Mouse (Mus musculus) embryo, embryonic 11 days (tissue): ENCODE measurements at regions not wholly inside any gene's neighbourhood (a gene's known extent, or its start where the extent isn't known, plus 50 kb on each side); places are given as distances from the start of the nearest gene placed in this dataset.
A peak's percentile ranks its signal among the peaks of the same experiment; 100 is the strongest.

Source experiments
- DNase-seq: peaks from one replicate; pipeline ENCODE4 v3.0.0-alpha.2; 2015

- DNase-seq: no peak
These were observed 502.0 kb downstream of the Sqor start for GRCm38 (mm10) chr2:123267036-123267435.

- DNase-seq: no peak
These were observed 510.1 kb downstream of the Sqor start for GRCm38 (mm10) chr2:123274866-123275735.

GRCm38 (mm10) chr2:123275736-123276330 is 510.8 kb downstream of the Sqor start:
- DNase-seq: no peak

- no peak for DNase-seq
These were observed 546.7 kb downstream of the Sqor start for GRCm38 (mm10) chr2:123311554-123312276.

GRCm38 (mm10) chr2:123312277-123312617 is 547.2 kb downstream of the Sqor start:
- DNase-seq: peak; percentile 79

GRCm38 (mm10) chr2:123320448-123321097 is 555.5 kb downstream of the Sqor start:
- DNase-seq: no peak

- DNase-seq: no peak
These were observed 558.7 kb downstream of the Sqor start for GRCm38 (mm10) chr2:123323769-123324168.

- peak; percentile 3 for DNase-seq
These were observed 559.9 kb downstream of the Sqor start for GRCm38 (mm10) chr2:123324896-123325295.

- peak; percentile 15 for DNase-seq
These were observed 584.7 kb downstream of the Sqor start for GRCm38 (mm10) chr2:123349625-123350346.

GRCm38 (mm10) chr2:123364204-123364603 is 599.2 kb downstream of the Sqor start:
- no peak for DNase-seq

- DNase-seq: no peak
These were observed 601.5 kb downstream of the Sqor start for GRCm38 (mm10) chr2:123366571-123366970.

GRCm38 (mm10) chr2:123385622-123386418 is 620.8 kb downstream of the Sqor start:
- DNase-seq: no peak

- no peak for DNase-seq
These were observed 622.0 kb downstream of the Sqor start for GRCm38 (mm10) chr2:123386773-123387604.

GRCm38 (mm10) chr2:123390981-123391380 is 625.9 kb downstream of the Sqor start:
- DNase-seq: no peak

- no peak for DNase-seq
These were observed 629.3 kb downstream of the Sqor start for GRCm38 (mm10) chr2:123394296-123394695.

- DNase-seq: no peak
These were observed 632.5 kb downstream of the Sqor start for GRCm38 (mm10) chr2:123397551-123397950.

- DNase-seq: no peak
These were observed 636.0 kb downstream of the Sqor start for GRCm38 (mm10) chr2:123401064-123401463.

- DNase-seq: no peak
These were observed 644.0 kb downstream of the Sqor start for GRCm38 (mm10) chr2:123409075-123409474.

- peak; percentile 0 for DNase-seq
These were observed 631.6 kb upstream of the Sema6d start for GRCm38 (mm10) chr2:123458034-123458677.

GRCm38 (mm10) chr2:123473840-123474239 is 615.9 kb upstream of the Sema6d start:
- no peak for DNase-seq
